Mouse (Mus musculus) liver, adult 2 months (tissue): ENCODE data around the gene Arfgef2. TPM values are rescaled to one million over a fixed set of nuclear protein-coding genes. Genes with fewer than 3 reads are reported as not detected.

Experiments used
- DNase-seq: peaks from one replicate; pipeline ENCODE4 v3.0.0-alpha.2; 2011; ENCODE audit warnings: low read depth, low spot score; ENCODE audit errors: extremely low read depth
- H3K27ac ChIP-seq: fragments of 200-500 bp; replicated peaks from 2 replicates; pipeline ENCODE4 v1.5.1; 2012; ENCODE audit warnings: low read depth, mild to moderate bottlenecking, control low read depth, inconsistent platforms, low read length; ENCODE audit not compliant: insufficient read depth
- H3K27me3 ChIP-seq: fragments of 200-500 bp; 2 replicates; pipeline ENCODE4 v1.6.1; 2012; ENCODE audit warnings: mild to moderate bottlenecking, moderate library complexity, low read length, inconsistent platforms; ENCODE audit not compliant: control insufficient read depth, insufficient read depth
- H3K36me3 ChIP-seq: fragments of 200-500 bp; 2 replicates; pipeline ENCODE4 v1.6.1; 2012; ENCODE audit warnings: low read length, inconsistent platforms; ENCODE audit not compliant: control insufficient read depth, insufficient read depth
- H3K4me1 ChIP-seq: fragments of 200-500 bp; 2 replicates; pipeline ENCODE4 v1.6.1; 2011; ENCODE audit warnings: low read length; ENCODE audit not compliant: control insufficient read depth, insufficient read depth
- H3K4me3 ChIP-seq: fragments of 200-500 bp; 2 replicates; pipeline ENCODE4 v1.5.1; 2011; ENCODE audit warnings: low read depth, mild to moderate bottlenecking, control low read depth, low read length, moderate library complexity; ENCODE audit not compliant: insufficient read depth
- H3K79me2 ChIP-seq: fragments of 200-500 bp; 2 replicates; pipeline ENCODE4 v1.6.1; 2012; ENCODE audit warnings: inconsistent platforms, mild to moderate bottlenecking, low read length, moderate library complexity; ENCODE audit not compliant: control insufficient read depth, insufficient read depth
- H3K9ac ChIP-seq: fragments of 200-500 bp; 2 replicates; pipeline ENCODE4 v1.6.1; 2012; ENCODE audit warnings: low read depth, mild to moderate bottlenecking, control low read depth, inconsistent platforms, low read length
- CTCF ChIP-seq: fragments of 200-500 bp; IDR thresholded peaks from 2 replicates; pipeline ENCODE4 v1.5.1; 2011; ENCODE audit warnings: low read depth, low read length, control low read depth
- POLR2A ChIP-seq: fragments of 200-500 bp; IDR thresholded peaks from 2 replicates; pipeline ENCODE4 v1.6.1; 2011; ENCODE audit warnings: low read length, control low read depth; ENCODE audit not compliant: insufficient read depth; ENCODE audit errors: extremely low read depth
- WGBS: fragments of 180-500 bp; shearing (Covaris S2); methylation state at CpG from one replicate; pipeline ENCODE4 v1.1.7; 2018; 5-methylcytosine and 5-hydroxymethylcytosine counted together
- polyA plus RNA-seq: library from polyadenylated mRNA; depleted of rRNA; stranded (reverse); fragments of >200 nt; gene quantifications from 2 replicates; pipeline ENCODE4 v1.2.3, GENCODE M21; 2012; rRNA removed
- total RNA-seq: library from RNA; depleted of rRNA; stranded (reverse); fragments of >200 nt; gene quantifications from 2 replicates; pipeline ENCODE4 v1.2.3, GENCODE M21; 2014; rRNA removed

Arfgef2 gene
- total RNA-seq: 18.3 and 26.0 TPM in 2 replicates
- 13.5 and 15.8 TPM in 2 replicates for polyA plus RNA-seq

- no peaks in the 10 kb centered on the region for H3K27me3 ChIP-seq
- H3K9ac ChIP-seq: peak within 1 kb of the TSS; percentile 95
- H3K27ac ChIP-seq: peak within 1 kb of the TSS; percentile 77
- DNase-seq: peak; percentile 73
- no peak for TF ChIP-seq CTCF
- peak; percentile 76 for TF ChIP-seq POLR2A
- no peaks in the 10 kb centered on the region for H3K36me3 ChIP-seq
- peaks cover 9% of the 10 kb centered on the region for H3K4me1 ChIP-seq
- H3K79me2 ChIP-seq: peaks cover 12% of the 10 kb centered on the region; the same call in 1 of the 2 replicates
- 0% methylated on average over 74 of the region's 76 CpGs for WGBS
- peak within 1 kb of the TSS; percentile 91 for H3K4me3 ChIP-seq
These were observed at the start of gene Arfgef2 for GRCm38 (mm10) chr2:166805250-166806172. Arfgef2 (plus strand) TSS chr2:166805588.

DNA sequence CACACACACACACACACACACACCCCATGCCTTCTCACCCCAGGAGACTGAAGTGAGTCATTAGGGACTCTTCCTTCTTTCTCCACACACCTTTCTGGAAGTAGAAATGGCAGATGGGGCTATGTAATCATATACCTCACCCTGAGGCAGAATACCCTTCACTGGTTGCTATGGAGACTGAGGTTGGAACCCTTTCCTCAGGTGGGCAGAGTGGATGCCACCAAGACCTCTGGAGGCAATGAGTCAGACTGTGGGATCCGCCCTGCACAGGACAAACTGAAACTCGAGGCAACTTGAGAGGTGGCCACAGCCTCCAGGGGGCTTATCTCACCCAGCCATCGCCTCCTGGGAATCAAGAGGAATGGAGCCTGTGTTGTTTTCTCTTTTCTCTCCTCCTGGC is 47.4 kb upstream of the Arfgef2 start:
- Histone ChIP-seq H3K27ac (no peak overlapping the region), H3K4me3 (no peak overlapping the region), H3K9ac (no peak overlapping the region), H3K27me3 (0 out of 2 replicates have a peak, but pooled peaks cover 2% of the 10 kb centered on the region), H3K36me3 (no peaks in the 10 kb centered on the region), H3K79me2 (no peaks in the 10 kb centered on the region), H3K4me1 (no peaks in the 10 kb centered on the region)
- TF ChIP-seq POLR2A (no peak), CTCF (no peak)
- no peak for DNase-seq
- 30% methylated on average over 3 of the region's 3 CpGs for WGBS

- 76% methylated on average over 5 of the region's 5 CpGs for WGBS
- H3K79me2 ChIP-seq: no peaks in the 10 kb centered on the region
- no peak for TF ChIP-seq POLR2A
- TF ChIP-seq CTCF: no peak
- no peak for DNase-seq
- H3K27me3 ChIP-seq: no peaks in the 10 kb centered on the region
- H3K36me3 ChIP-seq: no peaks in the 10 kb centered on the region
- H3K9ac ChIP-seq: no peak overlapping the region
- no peak overlapping the region for H3K27ac ChIP-seq
- no peak overlapping the region for H3K4me3 ChIP-seq
- H3K4me1 ChIP-seq: no peaks in the 10 kb centered on the region
These were observed 41.3 kb upstream of the Arfgef2 start for GRCm38 (mm10) chr2:166764051-166764450.

DNA sequence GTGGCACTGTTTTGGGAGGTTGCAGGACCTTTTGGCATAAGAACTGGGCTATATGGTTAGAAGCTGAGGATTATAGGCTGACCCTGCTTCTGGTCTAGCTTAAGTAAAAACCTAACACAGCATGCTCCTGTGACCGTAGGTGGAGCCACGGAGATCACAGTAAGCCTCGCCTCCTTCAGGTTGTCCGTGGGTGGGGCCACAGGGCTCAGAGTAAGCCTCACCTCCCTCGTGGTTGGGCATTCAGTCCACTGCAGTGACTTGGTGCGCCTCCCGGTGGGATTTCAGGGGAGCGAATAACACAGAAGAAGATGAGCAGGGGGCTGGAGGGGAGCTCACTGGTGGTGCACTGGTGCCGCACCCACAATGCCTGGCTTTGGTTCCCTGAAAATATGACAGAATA is 37.8 kb upstream of the Arfgef2 start:
- TF ChIP-seq CTCF (no peak), POLR2A (no peak)
- no peaks in the 10 kb centered on the region for H3K4me1 ChIP-seq
- 76% methylated on average over 9 of the region's 9 CpGs for WGBS
- no peaks in the 10 kb centered on the region for H3K36me3 ChIP-seq
- no peak overlapping the region for H3K27ac ChIP-seq
- H3K79me2 ChIP-seq: no peaks in the 10 kb centered on the region
- DNase-seq: no peak
- no peaks in the 10 kb centered on the region for H3K27me3 ChIP-seq
- H3K4me3 ChIP-seq: no peak overlapping the region
- no peak overlapping the region for H3K9ac ChIP-seq

GRCm38 (mm10) chr2:166771396-166771795 is 34.0 kb upstream of the Arfgef2 start:
- peak; percentile 25 for DNase-seq
- no peaks in the 10 kb centered on the region for H3K4me1 ChIP-seq

DNA sequence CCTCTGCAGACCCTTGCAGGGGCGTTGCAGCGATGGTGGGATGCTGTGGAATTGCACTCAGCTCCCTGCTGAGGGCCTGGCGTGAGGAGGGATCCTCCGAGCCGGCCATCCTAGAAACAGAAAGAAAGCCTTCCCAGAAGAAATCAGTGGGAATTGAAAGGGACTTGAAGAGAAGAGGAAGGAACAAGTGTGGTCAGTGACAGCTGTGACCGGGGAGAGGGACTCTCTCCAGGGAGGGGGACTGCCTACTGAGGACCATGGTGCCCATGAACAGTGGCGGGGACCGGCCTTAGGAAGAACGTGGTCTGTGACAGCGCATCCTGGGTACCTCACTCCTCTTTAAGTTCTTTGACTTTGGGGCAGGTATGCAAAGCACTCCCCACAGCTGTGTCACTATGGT is 31.8 kb upstream of the Arfgef2 start:
- TF ChIP-seq CTCF (no peak), POLR2A (no peak)
- Histone ChIP-seq H3K27me3 (no peaks in the 10 kb centered on the region), H3K79me2 (no peaks in the 10 kb centered on the region), H3K4me3 (no peak overlapping the region), H3K9ac (no peak overlapping the region), H3K36me3 (no peaks in the 10 kb centered on the region), H3K4me1 (no peaks in the 10 kb centered on the region), H3K27ac (no peak overlapping the region)
- WGBS: 81% methylated on average over 10 of the region's 10 CpGs
- DNase-seq: no peak

More at GRCm38 (mm10) chr2:166771396-166771795, 34.0 kb upstream of the Arfgef2 start:
- Histone ChIP-seq H3K9ac (no peak overlapping the region), H3K79me2 (no peaks in the 10 kb centered on the region), H3K36me3 (no peaks in the 10 kb centered on the region), H3K4me3 (no peak overlapping the region), H3K27ac (no peak overlapping the region), H3K27me3 (no peaks in the 10 kb centered on the region)
- 23% methylated on average over 11 of the region's 11 CpGs for WGBS
- TF ChIP-seq POLR2A (no peak), CTCF (no peak)
